ENCODE assay signal across 8 mouse cellular contexts in the genomic region with DNA sequence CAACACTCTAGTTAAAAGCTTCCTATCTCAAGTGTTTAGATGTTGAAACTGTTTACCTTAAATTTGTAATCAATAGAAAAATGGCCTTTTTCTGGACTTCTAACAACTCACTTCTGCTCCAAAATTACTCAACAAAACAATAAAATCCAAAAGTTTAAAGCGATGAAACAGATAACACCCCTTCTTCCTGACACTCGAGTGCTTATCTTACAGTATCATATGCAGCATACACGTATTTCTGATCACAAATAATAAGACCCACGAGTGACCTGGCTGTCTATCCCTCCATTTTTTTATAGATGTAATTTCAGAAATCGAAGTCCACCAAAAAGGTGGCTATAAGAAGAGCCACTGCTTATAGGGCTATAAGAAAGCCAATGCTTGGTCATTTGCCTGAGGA. TPM values are rescaled to one million over a fixed set of nuclear protein-coding genes. Genes with fewer than 3 reads are reported as not detected.
DNase-seq lines count a peak whose midpoint lies in the region; ATAC-seq and TF ChIP-seq lines count a peak whose summit lies in the region.

No protein-coding gene starts in this region.

- no peaks in the 10 kb centered on the region for H3K27me3 ChIP-seq in heart, embryonic 14.5 days (ENCODE audit: control insufficient read depth, insufficient read depth, low read length)
- H3K27me3 ChIP-seq in hindbrain, embryonic 16.5 days (replicated peaks; ENCODE audit: control insufficient read depth, insufficient read depth, low read length) = no peaks in the 10 kb centered on the region
- no peaks in the 10 kb centered on the region for H3K27me3 ChIP-seq in midbrain, embryonic 15.5 days (replicated peaks)

- peak overlapping the region; percentile 42 to 99 for H3K4me3 ChIP-seq in heart, embryonic 14.5 days (ENCODE audit: control insufficient read depth in 1 of 2, insufficient read depth in 1 of 2, low read depth in 1 of 2, low read length in 2 of 2)
- H3K4me3 ChIP-seq in bone marrow, adult 2 months (replicated peaks; ENCODE audit: control insufficient read depth, low read depth, low read length) = peak overlapping the region; percentile 60
- peak overlapping the region; percentile 83 for H3K4me3 ChIP-seq in hindbrain, embryonic 16.5 days (ENCODE audit: low read length)
- H3K4me3 ChIP-seq in midbrain, embryonic 15.5 days = peak overlapping the region; percentile 73

- H3K9ac ChIP-seq in heart, embryonic 14.5 days (ENCODE audit: low read length) = peak overlapping the region; percentile 98
- H3K9ac ChIP-seq in hindbrain, embryonic 16.5 days (ENCODE audit: low read depth, low read length) = peak overlapping the region; percentile 91
- H3K9ac ChIP-seq in midbrain, embryonic 15.5 days = peak overlapping the region; percentile 87; the same call in 1 of the 2 replicates

- H3K36me3 ChIP-seq in heart, embryonic 14.5 days (ENCODE audit: control insufficient read depth, insufficient read depth, low read length) = no peaks in the 10 kb centered on the region
- H3K36me3 ChIP-seq in hindbrain, embryonic 16.5 days (ENCODE audit: control insufficient read depth, insufficient read depth, low read length) = no peaks in the 10 kb centered on the region
- no peaks in the 10 kb centered on the region for H3K36me3 ChIP-seq in midbrain, embryonic 15.5 days (replicated peaks)

- 49% methylated on average over 5 of the region's 5 CpGs for WGBS in heart, embryonic 14.5 days
- 39% methylated on average over 5 of the region's 5 CpGs for WGBS in bone marrow, adult 2 months
- WGBS in hindbrain, embryonic 16.5 days = 79% methylated on average over 5 of the region's 5 CpGs
- 83% methylated on average over 5 of the region's 5 CpGs for WGBS in midbrain, embryonic 15.5 days

- H3K4me1 ChIP-seq in heart, embryonic 14.5 days (ENCODE audit: control insufficient read depth in 2 of 2, insufficient read depth in 2 of 2, low read length in 2 of 2) = peaks cover 6 to 27% of the 10 kb centered on the region in 2 experiments
- H3K4me1 ChIP-seq in bone marrow, adult 2 months (ENCODE audit: control insufficient read depth, insufficient read depth, low read length) = peaks cover 9% of the 10 kb centered on the region
- peaks cover 11% of the 10 kb centered on the region for H3K4me1 ChIP-seq in hindbrain, embryonic 16.5 days (ENCODE audit: control insufficient read depth, insufficient read depth, low read depth, low read length)
- peaks cover 29% of the 10 kb centered on the region for H3K4me1 ChIP-seq in midbrain, embryonic 15.5 days

- H3K27ac ChIP-seq in heart, embryonic 14.5 days (replicated peaks in 1 of 2; ENCODE audit: control insufficient read depth in 1 of 2, insufficient read depth in 1 of 2, low read depth in 2 of 2, low read length in 2 of 2) = no peak overlapping the region
- H3K27ac ChIP-seq in bone marrow, adult 2 months (ENCODE audit: control insufficient read depth, insufficient read depth, low read depth, low read length, poor library complexity) = no peak overlapping the region
- no peak overlapping the region for H3K27ac ChIP-seq in hindbrain, embryonic 16.5 days (ENCODE audit: low read depth, low read length)
- H3K27ac ChIP-seq in midbrain, embryonic 15.5 days = no peak overlapping the region

- no peaks in the 10 kb centered on the region for H3K9me3 ChIP-seq in heart, embryonic 14.5 days (ENCODE audit: control insufficient read depth, low read length)
- no peaks in the 10 kb centered on the region for H3K9me3 ChIP-seq in hindbrain, embryonic 16.5 days (ENCODE audit: control insufficient read depth, low read length)
- H3K9me3 ChIP-seq in midbrain, embryonic 15.5 days = no peaks in the 10 kb centered on the region

- TF ChIP-seq POLR2A in bone marrow, adult 2 months (IDR thresholded peaks at IDR 0.05; ENCODE audit: borderline replicate concordance, control insufficient read depth, low read depth, low read length) = no peak

- H3K4me2 ChIP-seq in heart, embryonic 14.5 days (ENCODE audit: low read length) = peak overlapping the region; percentile 67
- peak overlapping the region; percentile 81 for H3K4me2 ChIP-seq in hindbrain, embryonic 16.5 days (ENCODE audit: low read length)
- H3K4me2 ChIP-seq in midbrain, embryonic 15.5 days = peak overlapping the region; percentile 53

- no peak for TF ChIP-seq CTCF in bone marrow, adult 2 months (IDR thresholded peaks at IDR 0.05; ENCODE audit: control insufficient read depth, insufficient read depth, low read length)

- DNase-seq in heart, postnatal 10 days = no peak
- no peak for DNase-seq in layer of hippocampus, adult 18-20 months (ENCODE audit: low spot score in 2 of 2)
- no peak for DNase-seq in spleen, adult 12 weeks (ENCODE audit: low spot score)

- ATAC-seq in heart, embryonic 14.5 days (ENCODE audit: insufficient number of reproducible peaks, insufficient read depth, low FRiP score, low read depth) = no peak
- ATAC-seq in hindbrain, embryonic 16.5 days = no peak
- ATAC-seq in midbrain, embryonic 15.5 days (replicated peaks) = no peak
- no peak for ATAC-seq in megakaryocyte-erythroid progenitor cell, adult 5-6 weeks (replicated peaks; ENCODE audit: low FRiP score, low TSS enrichment, poor library complexity, severe bottlenecking)

- intact Hi-C loops in heart, postnatal 10 days (cut with DNase I) = no loop called here

RNA-seq across cellular contexts. Expression of a gene that starts 1.6 kb away (rescaled TPM):
- 26.4 and 35.3 TPM in 2 replicates for polyA plus RNA-seq in heart, embryonic 14.5 days (2014; fragmentation: Nextera tagmentation; extraction: Ambion mirVana)
- total RNA-seq in heart, postnatal 10 days (2021) = 10 to 100 TPM; 24.9 to 26.8 TPM
- 14.1 and 21.2 TPM in 2 replicates for polyA plus RNA-seq in bone marrow, adult 2 months (2011; ENCODE audit: insufficient read depth, insufficient read length, low replicate concordance, missing spikeins)
- 21.5 and 24.8 TPM in 2 replicates for polyA plus RNA-seq in hindbrain, embryonic 16.5 days (2015; fragmentation: Nextera tagmentation; extraction: Ambion mirVana)
- polyA plus RNA-seq in midbrain, embryonic 15.5 days (2015; fragmentation: Nextera tagmentation; extraction: Ambion mirVana) = 22.1 and 27.1 TPM in 2 replicates
- 30.3 and 31.8 TPM in 2 replicates for total RNA-seq in megakaryocyte-erythroid progenitor cell, adult 5-6 weeks (2014; fragmentation: Nextera tagmentation)
- 29.7 and 32.3 TPM in 2 replicates for total RNA-seq in megakaryocyte-erythroid progenitor cell, adult 5-6 weeks (2017)
- total RNA-seq in layer of hippocampus, adult 18-20 months (2021) = 10 to 100 TPM; 32.1 to 34.4 TPM

RNA-seq across cellular contexts. Expression of a gene that starts 12.7 kb away (rescaled TPM):
- 128 and 139 TPM in 2 replicates for polyA plus RNA-seq in heart, embryonic 14.5 days (2014; fragmentation: Nextera tagmentation; extraction: Ambion mirVana)
- 100 to 1,000 TPM; 119 to 121 TPM for total RNA-seq in heart, postnatal 10 days (2021)
- 84.3 and 171 TPM in 2 replicates for polyA plus RNA-seq in bone marrow, adult 2 months (2011; ENCODE audit: insufficient read depth, insufficient read length, low replicate concordance, missing spikeins)
- 143 and 148 TPM in 2 replicates for polyA plus RNA-seq in hindbrain, embryonic 16.5 days (2015; fragmentation: Nextera tagmentation; extraction: Ambion mirVana)
- 140 and 147 TPM in 2 replicates for polyA plus RNA-seq in midbrain, embryonic 15.5 days (2015; fragmentation: Nextera tagmentation; extraction: Ambion mirVana)
- 152 and 178 TPM in 2 replicates for total RNA-seq in megakaryocyte-erythroid progenitor cell, adult 5-6 weeks (2014; fragmentation: Nextera tagmentation)
- 234 and 305 TPM in 2 replicates for total RNA-seq in megakaryocyte-erythroid progenitor cell, adult 5-6 weeks (2017)
- total RNA-seq in layer of hippocampus, adult 18-20 months (2021) = 10 to 100 TPM; 81.2 to 83.3 TPM

RNA-seq across cellular contexts. Expression of a gene that starts 34.0 kb away (rescaled TPM):
- polyA plus RNA-seq in heart, embryonic 14.5 days (2014; fragmentation: Nextera tagmentation; extraction: Ambion mirVana) = 68.3 and 73.9 TPM in 2 replicates
- 10 to 100 TPM; 37.3 to 51.1 TPM for total RNA-seq in heart, postnatal 10 days (2021)
- 3.5 and 3.8 TPM in 2 replicates for polyA plus RNA-seq in bone marrow, adult 2 months (2011; ENCODE audit: insufficient read depth, insufficient read length, low replicate concordance, missing spikeins)
- polyA plus RNA-seq in hindbrain, embryonic 16.5 days (2015; fragmentation: Nextera tagmentation; extraction: Ambion mirVana) = 50.6 and 64.1 TPM in 2 replicates
- polyA plus RNA-seq in midbrain, embryonic 15.5 days (2015; fragmentation: Nextera tagmentation; extraction: Ambion mirVana) = 63.4 and 63.8 TPM in 2 replicates
- total RNA-seq in megakaryocyte-erythroid progenitor cell, adult 5-6 weeks (2014; fragmentation: Nextera tagmentation) = 29.3 and 34.1 TPM in 2 replicates
- total RNA-seq in megakaryocyte-erythroid progenitor cell, adult 5-6 weeks (2017) = 24.5 and 48.4 TPM in 2 replicates
- total RNA-seq in layer of hippocampus, adult 18-20 months (2021) = 10 to 100 TPM; 19.1 to 19.6 TPM

Comparison
In these comparisons a context has a peak if more than half of its experiments do, and no peak if none do; other contexts are left out.
1. RNA of a gene that starts 34.0 kb away (polyA plus RNA-seq): 68.3 to 73.9 TPM in heart, embryonic 14.5 days, 63.4 to 63.8 TPM in midbrain, embryonic 15.5 days and 50.6 to 64.1 TPM in hindbrain, embryonic 16.5 days; 3.5 to 3.8 TPM in bone marrow, adult 2 months; every median in the first group is over 10 times any median in the second.
2. Peak in every context shown above with its lines, with median percentiles within 50 percentile points of each other: H3K4me2 ChIP-seq, H3K4me3 ChIP-seq and H3K9ac ChIP-seq.